Mouse (Mus musculus) adrenal gland, postnatal 36 days (tissue): ENCODE measurements at regions not wholly inside any gene's neighbourhood (a gene's known extent, or its start where the extent isn't known, plus 50 kb on each side); places are given as distances from the start of the nearest gene placed in this dataset.

Source experiments
- DNase-seq, 2 experiments: peaks; one replicate each; pipeline ENCODE4 v3.0.0; 2021; ENCODE audit warnings: mixed read lengths in 1 of 2

DNA sequence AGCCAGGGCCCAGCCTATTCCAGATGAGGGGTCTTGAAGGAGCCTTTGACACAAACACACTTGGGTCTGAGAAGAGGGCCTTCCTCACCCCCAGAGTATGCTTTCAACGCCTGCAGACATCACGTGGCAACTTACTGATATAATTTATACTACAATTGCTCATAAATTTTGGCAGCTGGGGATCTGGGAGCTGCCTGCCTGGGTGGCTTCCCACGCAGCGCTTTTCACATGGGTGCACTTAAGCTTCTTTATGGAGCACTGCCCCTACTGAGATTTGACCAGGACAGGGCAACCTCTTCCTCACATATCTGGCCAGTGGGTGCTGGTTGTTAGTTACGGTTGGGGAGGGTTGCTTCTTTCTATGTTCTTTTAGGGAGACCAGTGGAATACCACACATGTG is 61.6 kb downstream of the Spesp1 start:
- no peak for DNase-seq

DNA sequence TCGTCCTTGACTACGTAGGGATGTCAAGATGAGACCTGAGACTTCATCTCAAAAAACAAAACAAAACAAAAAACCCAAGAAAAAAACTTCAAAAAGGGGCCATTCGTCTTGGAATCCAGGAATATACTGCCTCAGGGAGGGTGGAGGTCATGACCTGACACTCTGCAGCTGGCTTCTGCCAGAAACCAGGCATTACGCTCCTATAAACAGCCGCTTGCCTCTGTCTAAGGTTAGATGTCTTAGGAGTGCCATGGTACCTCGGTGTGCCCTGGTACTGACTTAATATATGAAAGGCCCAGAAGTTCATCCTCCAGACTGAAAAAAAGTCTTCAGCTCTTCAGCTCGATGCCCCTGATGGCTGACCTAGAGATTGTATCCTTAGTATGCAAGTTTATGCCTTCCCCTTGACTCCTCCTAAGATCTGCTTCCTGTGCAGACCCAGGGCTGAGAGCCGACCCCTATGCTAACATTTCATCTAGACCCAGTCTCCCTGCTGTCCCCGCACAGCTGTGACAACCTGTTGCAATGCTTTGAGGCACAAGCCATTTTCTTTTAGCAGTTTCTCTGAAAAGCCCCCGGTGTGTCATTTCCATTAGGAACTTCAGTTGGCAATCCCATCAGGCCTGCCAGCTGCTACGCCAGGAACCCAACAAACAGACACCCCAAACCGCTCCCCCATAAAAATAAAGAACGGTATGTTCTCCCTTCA is 66.7 kb downstream of the Spesp1 start:
- no peak for DNase-seq

DNA sequence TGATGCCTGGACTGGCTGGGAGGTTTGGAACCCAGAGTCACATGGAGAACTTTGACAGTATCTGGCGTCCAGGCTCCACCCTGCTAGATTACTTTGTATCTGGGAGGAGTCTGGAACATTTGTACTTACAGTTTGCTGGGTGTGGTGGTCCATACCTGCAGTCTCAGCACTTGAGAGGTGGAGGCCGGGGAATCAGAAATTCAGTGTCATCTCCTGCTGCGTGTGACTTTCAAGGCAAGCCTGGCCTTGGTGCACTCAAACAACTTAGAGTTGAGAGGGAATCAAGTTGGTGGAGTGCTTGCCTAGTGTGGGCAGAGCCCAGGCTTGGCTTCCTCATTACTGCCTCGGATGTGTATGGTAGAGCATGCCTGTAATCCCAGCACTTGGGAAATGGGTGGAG is 67.5 kb downstream of the Spesp1 start:
- no peak for DNase-seq

DNA sequence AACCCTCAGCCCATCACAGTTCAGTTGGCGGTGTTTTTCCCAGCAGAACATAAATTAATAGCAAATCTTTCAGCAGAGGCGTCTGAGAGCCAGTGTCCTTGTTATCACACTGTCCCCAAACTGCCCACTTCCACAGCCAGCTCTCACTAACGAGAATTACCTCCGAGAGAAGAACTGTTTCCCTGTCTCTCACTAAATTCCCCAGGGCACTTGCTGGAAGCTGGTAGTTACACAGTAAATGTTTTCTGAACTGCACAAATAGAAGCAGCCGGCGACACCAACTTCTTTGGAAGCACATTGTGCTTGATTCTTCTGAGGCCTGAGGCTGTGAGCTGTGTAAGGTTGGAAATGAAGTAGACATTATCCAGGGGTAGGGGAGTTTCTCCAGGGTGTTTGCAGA is 69.4 kb downstream of the Spesp1 start:
- no peak for DNase-seq

DNA sequence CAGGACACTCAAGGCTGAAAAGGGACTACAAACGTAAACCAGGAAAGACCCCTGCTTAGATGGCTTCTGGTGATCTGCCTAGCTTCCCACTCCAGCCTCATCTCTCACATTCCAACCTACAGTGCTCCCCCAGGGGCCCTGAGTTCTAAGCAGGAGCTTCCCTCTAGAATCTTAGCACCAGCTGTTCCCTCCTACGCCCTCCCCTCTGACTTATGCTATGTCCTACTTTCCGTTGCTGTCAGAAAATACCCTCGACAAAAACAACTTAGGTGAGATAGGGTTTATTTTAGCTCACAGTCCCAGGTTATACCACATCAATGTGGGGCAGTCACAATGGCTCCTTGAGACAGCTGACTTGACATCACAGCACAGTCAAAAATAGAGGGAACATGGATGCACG is 71.2 kb downstream of the Spesp1 start:
- no peak for DNase-seq

DNA sequence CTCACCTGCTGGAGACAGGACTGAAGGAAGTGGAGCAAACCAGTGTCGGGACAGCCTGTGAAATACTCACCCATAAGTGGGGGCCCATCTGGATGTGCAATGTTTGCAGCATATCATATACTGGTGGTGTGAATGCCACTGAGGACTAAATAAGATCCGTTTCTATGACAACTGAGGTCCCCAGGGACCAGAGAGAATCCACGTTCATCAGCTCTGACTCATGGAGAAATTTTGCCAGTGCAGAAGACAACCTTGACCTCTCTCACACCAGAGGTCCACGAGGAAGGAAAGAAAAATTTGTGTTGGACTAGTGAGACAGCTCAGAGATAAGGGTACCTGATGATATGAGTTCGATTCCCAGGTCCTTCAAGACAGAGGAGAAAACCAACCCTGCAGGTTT is 73.6 kb downstream of the Spesp1 start:
- DNase-seq = peak in 1 of 2 experiments; percentile 35

DNA sequence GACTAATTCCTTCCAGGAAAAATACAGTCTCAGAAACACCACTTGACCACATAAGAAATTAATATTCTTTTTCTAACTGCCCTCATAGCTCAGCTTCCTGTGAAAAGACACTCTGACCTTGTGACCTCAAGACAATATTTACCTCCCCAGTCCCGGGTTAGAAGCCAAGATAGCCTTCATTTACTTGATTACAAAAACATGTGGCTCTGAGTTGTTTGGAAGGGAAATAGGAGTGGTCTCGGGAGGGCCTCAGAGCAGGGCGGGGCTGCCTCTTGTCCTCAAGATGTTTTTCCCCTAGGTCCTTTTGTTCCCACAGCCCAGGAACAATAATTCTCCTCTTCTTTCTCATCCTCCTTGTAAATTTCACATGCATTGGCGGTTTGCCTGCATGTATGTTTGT is 76.7 kb downstream of the Spesp1 start:
- DNase-seq = no peak

DNA sequence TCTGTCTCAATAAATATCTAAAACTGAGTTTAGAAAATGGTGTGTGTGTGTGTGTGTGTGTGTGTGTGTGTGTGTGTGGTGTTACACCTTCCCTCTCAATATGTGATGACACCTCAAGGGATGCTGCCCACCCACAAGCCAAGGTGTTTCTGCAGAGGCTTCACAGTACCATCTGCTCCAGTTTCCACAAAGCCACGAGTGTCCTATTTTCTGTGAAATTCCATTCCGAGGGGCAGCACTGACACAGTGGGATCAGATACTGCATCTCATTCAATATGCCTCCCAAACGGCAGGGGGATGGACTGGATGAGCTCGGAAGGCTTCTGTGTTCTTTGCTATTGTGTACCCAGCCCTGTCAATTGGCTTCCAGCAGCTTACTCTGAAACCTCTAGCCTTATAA is 78.5 kb downstream of the Spesp1 start:
- no peak for DNase-seq

DNA sequence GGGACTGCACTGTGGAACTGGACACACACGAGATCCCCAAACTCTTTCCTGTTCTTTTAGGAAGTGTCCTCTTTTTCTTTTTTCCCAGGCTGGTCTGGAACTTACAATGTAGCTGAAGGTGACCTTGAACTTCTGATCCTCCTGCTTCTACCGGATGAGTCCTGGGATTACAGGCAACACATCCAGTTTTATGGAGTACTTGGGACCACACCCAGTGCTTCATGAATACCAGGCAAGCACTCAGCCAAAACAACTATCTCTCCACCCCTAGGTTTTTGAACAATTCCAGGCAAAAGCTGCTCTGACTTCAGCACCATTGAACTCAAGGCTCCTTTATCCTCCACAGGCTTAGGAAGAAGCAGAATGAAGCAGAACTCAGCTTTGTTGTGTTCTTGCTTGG is 79.7 kb downstream of the Spesp1 start:
- no peak for DNase-seq

DNA sequence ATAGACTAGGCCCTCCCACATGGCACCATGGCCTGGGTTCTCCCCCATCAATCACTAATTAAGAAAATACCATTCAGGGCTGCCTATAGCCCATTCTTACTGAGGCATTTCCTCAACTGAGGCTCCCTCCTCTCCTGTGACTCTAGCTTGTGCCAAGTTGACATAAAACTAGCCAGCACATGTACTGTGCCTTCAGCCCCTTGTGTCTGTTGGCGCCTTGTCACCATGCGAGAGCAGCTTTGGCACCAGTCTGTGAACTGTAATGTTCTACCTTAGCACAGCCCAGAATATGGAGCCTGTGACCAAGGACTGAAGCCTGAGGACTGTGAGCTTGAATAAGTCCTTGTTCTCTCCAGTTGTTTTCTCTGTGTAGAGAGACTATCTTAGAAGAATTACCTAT is 75.0 kb upstream of the Glce start:
- DNase-seq = no peak

DNA sequence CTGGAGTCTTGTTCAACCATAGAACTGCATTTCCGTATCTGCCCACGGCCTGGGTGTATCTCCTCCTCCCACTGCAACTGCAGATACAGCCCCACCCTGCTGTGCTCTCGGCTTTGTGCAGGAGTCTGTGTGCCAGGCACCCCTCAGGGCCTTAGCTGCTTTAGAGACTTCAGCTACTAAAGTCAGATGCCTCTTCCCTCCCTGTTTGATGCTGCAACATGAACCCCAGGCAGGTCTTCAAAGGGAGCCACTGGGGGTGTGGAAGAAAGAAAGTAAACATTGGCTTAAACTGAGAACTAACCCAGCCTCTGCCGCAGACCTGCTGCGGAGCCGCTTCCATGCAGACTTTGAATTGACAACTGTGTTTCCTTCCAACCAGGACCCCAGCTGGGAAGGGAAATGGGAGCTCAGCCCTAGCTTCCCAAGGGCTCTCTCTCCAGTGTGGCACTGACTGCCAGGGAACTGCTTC is 70.0 kb upstream of the Glce start:
- DNase-seq = no peak

DNA sequence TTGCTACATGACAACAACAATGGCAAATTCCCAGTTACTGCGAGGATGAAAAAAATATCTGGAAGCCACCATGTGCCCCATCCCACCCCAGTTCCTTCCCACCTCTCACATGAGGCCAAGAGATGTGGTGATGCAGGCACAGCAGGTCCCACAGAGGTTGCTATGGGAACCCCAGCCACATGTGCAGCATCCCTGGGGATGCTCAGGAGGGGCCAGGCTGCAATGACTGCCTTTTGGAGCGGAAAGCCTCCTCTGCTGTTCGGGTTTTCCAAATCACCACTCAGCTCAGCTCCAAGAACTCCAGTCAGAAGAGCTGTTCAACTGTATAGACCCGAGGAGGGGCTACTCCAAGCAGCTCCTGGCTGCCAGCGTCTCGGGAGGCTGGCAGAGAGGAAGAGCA is 68.0 kb upstream of the Glce start:
- DNase-seq = no peak

DNA sequence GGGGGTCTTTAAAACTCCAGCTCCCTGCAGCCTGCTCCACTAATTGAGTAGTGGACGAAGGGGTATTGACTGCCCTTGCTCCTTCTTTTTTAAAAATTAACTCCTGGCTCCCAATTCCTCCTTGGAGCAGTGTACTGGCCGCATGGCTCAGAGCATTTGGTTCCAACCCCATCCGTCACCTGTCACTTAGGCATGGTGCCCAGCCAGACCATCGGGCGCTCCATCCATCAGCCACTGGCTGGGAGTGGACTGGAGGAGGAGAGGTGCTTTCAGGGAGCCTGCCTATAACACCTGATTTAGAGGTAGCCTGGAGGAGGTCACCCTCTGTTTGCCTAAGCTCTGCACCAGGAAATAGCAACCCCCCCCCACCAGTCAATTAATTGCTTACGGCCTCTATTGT is 66.4 kb upstream of the Glce start:
- no peak for DNase-seq

DNA sequence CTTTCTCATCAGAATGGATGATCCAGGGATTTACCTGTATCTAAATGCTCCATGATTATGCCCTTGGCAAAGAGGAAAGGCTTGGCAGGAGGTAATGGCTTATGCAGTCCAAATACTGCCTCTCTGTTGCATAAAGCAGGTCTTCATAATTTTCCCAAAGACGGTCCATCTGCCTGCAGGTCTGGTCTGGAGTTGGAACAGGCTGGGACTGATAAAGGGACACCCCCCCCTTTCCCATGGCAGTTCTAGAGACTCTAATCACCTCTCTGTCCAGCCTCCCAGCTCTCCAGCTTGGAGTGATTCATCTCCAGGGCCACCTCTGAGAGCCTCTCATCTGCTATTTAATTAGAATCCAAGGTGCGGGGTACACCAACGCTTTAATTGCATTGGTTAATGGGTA is 65.9 kb upstream of the Glce start:
- no peak for DNase-seq

DNA sequence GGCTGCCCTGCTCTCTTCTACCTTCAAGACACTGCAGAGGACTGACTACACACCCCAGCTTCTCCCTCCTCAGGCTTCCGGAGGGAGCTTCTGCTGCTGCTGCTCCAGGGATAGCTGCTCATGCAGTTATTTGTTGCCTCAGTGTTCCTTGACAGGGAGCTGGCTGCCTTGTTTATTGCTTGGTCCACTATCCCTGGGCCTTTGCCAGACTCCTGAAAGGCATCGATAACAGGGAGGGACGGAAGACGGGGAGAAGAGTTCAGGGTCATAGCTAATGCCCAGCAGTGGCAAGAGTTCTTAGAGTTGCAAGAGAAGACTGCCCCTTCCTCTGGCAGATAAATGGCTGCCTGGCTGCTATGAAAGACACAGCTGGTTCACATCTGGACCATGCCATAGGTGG is 64.4 kb upstream of the Glce start:
- DNase-seq = peak; percentile 64

DNA sequence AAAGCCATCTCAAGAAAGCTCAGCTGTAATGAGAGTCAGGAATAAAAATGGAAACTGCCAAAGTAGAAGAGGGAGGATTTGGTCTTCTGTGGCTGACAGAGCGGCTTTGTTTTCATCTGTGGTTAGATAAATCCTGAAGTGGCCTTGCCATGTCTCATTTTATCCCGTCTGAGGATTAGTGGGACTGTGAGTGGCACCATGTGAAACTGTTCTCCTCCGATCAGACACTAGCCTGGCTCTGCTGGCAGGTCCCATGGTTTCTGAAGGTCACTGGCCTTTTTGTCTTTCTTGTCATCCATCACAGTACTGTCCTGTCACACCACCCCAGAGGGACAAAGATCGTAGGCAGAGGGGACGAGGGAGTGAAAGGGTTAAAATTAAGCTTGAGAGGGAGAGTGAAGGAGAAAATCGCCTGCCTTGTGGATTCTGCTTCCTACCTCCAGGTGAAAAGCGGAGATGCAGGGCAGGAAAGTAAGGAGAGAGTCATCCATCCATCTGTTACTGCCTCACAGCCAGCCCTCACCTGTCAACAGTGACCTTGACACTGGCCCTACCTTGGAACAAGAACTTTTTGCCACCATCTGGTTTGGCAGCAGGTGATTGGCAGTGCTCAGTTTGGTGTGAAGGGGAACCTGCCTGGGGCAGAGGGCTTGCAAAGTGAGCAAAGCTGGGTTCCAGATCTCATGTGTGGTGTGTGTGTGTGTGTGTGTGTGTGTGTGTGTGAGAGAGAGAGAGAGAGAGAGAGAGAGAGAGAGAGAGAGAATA is 63.2 kb upstream of the Glce start:
- DNase-seq = peak; percentile 53 to 56

DNA sequence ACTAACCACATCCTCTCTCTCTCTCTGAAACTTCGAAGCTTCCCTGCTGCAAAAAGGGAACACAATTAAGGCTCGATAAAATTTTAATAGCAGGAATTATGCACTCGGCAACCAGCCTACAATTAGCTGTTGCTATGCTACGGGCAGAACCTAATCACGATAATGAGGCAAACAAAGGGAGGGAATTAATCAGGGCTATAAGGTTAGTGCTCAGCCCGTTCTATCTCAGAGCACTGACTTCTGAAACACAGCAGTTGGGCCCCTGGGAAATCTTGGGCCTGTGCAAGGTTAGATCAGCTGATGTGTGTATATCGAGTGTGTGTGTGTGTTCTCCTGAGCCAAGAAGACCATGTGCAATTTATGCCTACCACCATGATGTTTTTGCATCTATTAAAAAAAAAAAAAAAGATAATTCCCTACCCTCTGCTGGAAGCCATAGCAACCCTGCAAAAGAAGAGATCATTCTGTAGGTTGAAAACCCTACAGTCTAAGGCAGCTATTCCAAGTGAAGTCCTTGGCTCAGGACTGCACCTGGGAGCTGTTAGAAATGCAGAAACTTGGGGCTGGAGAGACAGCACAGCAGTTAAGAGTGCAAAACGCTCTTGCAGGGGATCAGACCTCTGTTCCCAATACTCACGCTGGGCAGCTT is 58.9 kb upstream of the Glce start:
- DNase-seq = no peak

DNA sequence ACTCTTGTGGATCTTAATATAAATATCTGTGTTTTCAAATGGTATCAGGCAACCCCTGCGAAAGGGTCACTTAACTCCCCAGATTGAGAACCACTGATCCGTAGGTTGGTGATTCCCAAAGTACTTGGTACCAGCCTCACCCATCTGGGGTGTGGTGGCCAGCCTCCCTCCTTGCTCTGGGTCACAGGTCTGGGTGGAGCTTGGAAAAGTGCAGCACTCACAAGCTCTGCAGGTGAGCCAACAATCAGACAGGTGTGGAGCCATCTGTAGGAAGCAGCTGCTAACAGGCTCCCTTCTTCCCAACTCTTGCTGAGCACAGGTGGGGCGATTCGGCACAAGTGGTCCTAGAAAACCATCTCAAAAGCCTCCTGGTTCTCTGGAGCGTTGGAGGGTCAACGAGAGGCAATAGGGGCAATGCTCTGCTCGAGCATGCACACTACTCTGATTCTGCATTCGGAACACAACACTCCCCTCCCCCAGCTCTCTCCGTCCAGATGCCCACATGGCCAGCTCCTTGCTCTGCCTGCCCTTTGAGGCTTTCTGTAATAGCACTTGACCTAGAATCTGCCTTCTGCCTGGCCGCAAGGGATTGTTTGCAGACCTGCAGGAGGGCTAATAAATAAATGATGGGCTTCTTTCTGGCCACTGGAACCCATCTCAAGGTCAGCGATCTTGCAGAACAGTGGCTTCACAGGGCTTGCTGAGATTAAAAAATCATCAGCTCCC is 58.2 kb upstream of the Glce start:
- no peak for DNase-seq

DNA sequence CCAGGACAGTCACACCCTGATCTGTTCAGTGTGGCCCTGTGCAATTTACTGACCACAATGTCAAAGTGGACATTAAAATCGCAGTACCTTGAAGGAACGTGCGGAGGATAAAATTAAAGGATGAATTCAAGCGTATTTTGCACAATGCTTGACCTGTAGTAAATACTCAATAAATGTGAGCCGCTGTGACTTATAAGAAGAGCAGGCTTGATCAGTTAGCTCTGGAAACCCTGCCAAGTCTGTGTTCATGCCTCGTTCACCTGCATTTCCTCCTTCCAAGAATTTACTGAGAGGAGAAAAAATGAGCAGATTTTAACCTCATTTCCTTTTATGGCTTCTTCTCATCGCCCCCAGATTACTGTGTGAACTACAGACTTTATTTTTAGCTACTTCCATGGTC is 52.2 kb upstream of the Glce start:
- no peak for DNase-seq
